Mouse (Mus musculus) heart, postnatal 0 days (tissue): ENCODE measurements at regions not wholly inside any gene's neighbourhood (a gene's known extent, or its start where the extent isn't known, plus 50 kb on each side); places are given as distances from the start of the nearest gene placed in this dataset.

ENCODE experiments used
- CTCF ChIP-seq: IDR thresholded peaks from 2 replicates; pipeline ENCODE4 v1.5.1; 2016; ENCODE audit warnings: antibody characterized with exemption, control low read depth, low read depth
- EP300 ChIP-seq: IDR thresholded peaks from 2 replicates; pipeline ENCODE4 v1.6.1; 2016; ENCODE audit warnings: antibody characterized with exemption, low read depth

DNA sequence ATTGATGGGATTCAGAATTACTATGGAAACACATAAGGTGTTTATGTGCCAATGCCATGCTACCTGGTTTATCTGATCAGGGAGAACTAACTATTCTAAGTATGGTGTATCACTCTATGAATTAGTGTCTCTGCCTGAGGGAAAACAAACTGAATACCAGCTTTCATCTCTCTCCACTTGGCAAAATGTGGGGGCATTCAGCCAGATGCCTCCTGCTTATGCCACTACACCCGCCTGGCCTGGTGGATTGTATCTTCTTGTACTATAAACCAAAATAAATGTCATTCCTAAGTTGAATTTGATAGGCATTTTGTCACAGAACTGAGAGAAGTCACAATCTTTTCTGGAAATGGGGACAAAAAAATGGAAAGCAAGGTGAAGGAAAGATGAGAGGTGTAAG lies 450.6 kb downstream of the Nuf2 start:
- no peak for TF ChIP-seq EP300
- no peak for TF ChIP-seq CTCF
